In the genomic region with DNA sequence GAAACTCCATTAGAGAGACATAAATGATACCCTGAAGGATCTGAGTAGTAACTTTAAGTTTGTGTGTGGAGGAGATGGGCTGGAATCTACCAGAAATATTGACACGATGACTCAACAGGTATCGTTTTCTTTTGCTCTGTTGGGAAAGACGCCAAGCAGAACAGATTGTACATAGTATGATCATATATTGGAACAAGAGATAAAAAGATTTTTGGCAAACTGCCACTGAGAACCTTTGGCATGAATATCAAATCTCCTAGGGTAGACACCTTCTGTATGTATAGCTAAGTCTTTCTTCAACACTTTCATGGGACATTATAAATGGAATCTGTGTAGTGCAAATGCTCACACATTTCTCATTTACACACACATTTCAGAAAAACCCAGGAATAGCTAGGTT, we compare ENCODE assay signal across 17 mouse cellular contexts.
"Had no signal": no experiment of that assay in that cellular context is flagged by ENCODE, and none has a peak within 500 bp of the region (broad histone marks: within the 10 kb centered on the region; RNA-seq: fewer than 3 reads in every experiment).

No protein-coding gene starts in this region.

- H3K4me2 ChIP-seq: kidney, embryonic 15.5 days; liver, embryonic 13.5 days; midbrain, embryonic 12.5 days; midbrain, embryonic 15.5 days; neural tube, embryonic 13.5 days; stomach, embryonic 15.5 days had no signal

- H3K27ac ChIP-seq: kidney, embryonic 15.5 days; liver, embryonic 13.5 days; midbrain, embryonic 12.5 days; midbrain, embryonic 15.5 days; neural tube, embryonic 13.5 days; stomach, embryonic 15.5 days had no signal

- H3K4me1 ChIP-seq: kidney, embryonic 15.5 days; liver, embryonic 13.5 days; midbrain, embryonic 12.5 days; midbrain, embryonic 15.5 days; neural tube, embryonic 13.5 days; stomach, embryonic 15.5 days had no signal

- DNase-seq: kidney, postnatal 10 days; kidney, postnatal 36 days; liver, embryonic 13.5 days; lung, adult 2 months; lung, postnatal 14 days; lung, postnatal 4 days; retina, postnatal 1 day; right cerebral cortex, postnatal 25 days; spleen, adult 18-20 months; thymus, adult 18-20 months; thymus, postnatal 36 days had no signal

- H3K9me3 ChIP-seq: kidney, embryonic 15.5 days; liver, embryonic 13.5 days; midbrain, embryonic 12.5 days; midbrain, embryonic 15.5 days; neural tube, embryonic 13.5 days; stomach, embryonic 15.5 days had no signal

- H3K9ac ChIP-seq: kidney, embryonic 15.5 days; liver, embryonic 13.5 days; midbrain, embryonic 12.5 days; midbrain, embryonic 15.5 days; neural tube, embryonic 13.5 days; stomach, embryonic 15.5 days had no signal

- ATAC-seq: midbrain, embryonic 15.5 days had no signal

- H3K36me3 ChIP-seq: kidney, embryonic 15.5 days; liver, embryonic 13.5 days; midbrain, embryonic 12.5 days; midbrain, embryonic 15.5 days; neural tube, embryonic 13.5 days; stomach, embryonic 15.5 days had no signal

- H3K27me3 ChIP-seq: kidney, embryonic 15.5 days; liver, embryonic 13.5 days; midbrain, embryonic 12.5 days; midbrain, embryonic 15.5 days; neural tube, embryonic 13.5 days; stomach, embryonic 15.5 days had no signal

- H3K4me3 ChIP-seq: kidney, embryonic 15.5 days; liver, embryonic 13.5 days; midbrain, embryonic 12.5 days; midbrain, embryonic 15.5 days; myocyte; neural tube, embryonic 13.5 days; stomach, embryonic 15.5 days had no signal
